Mouse (Mus musculus): ENCODE data around the gene Col6a6. TPM values are rescaled to one million over a fixed set of nuclear protein-coding genes. Genes with fewer than 3 reads are reported as not detected.

The Col6a6 gene
- polyA plus RNA-seq, 1 experiment = 0.38 TPM

DNA sequence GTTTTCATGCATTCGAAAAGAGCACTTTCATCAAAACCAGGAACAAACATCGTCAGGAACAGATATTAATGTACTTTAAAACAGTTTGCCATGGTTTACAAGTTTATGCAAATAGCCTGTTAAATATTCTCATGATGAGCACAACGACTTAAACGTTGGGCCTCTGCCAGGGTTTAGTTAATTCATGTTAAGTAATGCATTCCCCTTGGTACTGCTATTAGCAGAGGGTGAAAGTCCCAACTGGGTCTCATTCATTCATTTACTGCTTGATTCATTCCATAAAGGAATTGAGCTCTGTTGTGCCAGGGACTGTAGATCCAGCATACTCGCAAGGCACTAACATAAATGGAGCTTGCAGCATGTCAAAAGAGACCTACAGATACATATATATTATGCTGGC, 92.8 kb downstream of the Col6a6 start:
- peak; percentile 83 for DNase-seq (ENCODE audit: low read depth)
- TF ChIP-seq CTCF (IDR thresholded peaks at IDR 0.05; ENCODE audit: borderline replicate concordance, extremely low read depth, insufficient read depth, insufficient read length) = no peak
- TF ChIP-seq POLR2A (IDR thresholded peaks at IDR 0.05; ENCODE audit: borderline replicate concordance, extremely low read depth, insufficient read depth, insufficient read length, poor library complexity, severe bottlenecking) = no peak

DNA sequence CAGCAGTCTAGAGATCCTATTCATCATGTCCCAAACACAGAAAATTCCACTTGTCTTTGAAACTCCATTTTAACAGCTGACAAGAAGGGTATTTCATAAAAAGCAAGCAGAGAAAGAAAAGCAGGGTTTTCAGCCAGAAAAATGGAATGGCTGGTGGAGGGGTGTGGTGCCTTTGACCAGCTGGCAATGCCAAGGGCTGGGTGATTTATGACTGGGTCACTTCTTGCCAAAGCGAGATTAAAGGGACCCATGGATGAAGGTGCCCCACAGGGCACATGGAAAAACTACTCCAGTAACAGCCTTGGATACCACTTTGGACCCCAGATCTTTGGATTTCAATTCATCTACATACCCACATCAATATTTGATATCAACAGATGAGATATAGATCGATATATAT, 93.3 kb downstream of the Col6a6 start:
- DNase-seq (ENCODE audit: low read depth) = no peak
- TF ChIP-seq CTCF (IDR thresholded peaks at IDR 0.05; ENCODE audit: borderline replicate concordance, extremely low read depth, insufficient read depth, insufficient read length) (no peak), POLR2A (IDR thresholded peaks at IDR 0.05; ENCODE audit: borderline replicate concordance, extremely low read depth, insufficient read depth, insufficient read length, poor library complexity, severe bottlenecking) (no peak)

DNA sequence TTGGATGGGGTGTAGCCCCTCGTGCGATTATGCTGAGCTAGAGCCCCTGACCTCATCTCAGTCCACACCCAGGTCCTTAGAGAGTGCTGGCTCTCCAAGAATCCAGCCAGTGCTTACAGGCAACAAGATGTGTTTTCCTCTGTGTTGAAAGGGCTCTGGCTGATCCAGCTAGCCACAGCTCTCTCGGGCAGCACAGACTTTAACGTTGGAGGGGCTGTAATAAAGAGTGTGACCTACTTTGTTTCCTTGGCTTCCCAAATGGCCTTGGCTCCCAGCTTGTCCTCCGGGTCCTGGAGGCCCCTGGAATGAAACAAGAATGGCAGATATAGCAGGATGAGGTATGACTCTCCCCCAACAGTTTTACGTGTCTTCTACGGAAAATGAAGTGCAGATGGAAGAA, 96.0 kb downstream of the Col6a6 start:
- TF ChIP-seq CTCF (IDR thresholded peaks at IDR 0.05; ENCODE audit: borderline replicate concordance, extremely low read depth, insufficient read depth, insufficient read length) (no peak), POLR2A (IDR thresholded peaks at IDR 0.05; ENCODE audit: borderline replicate concordance, extremely low read depth, insufficient read depth, insufficient read length, poor library complexity, severe bottlenecking) (no peak)
- DNase-seq (ENCODE audit: low read depth) = no peak

DNA sequence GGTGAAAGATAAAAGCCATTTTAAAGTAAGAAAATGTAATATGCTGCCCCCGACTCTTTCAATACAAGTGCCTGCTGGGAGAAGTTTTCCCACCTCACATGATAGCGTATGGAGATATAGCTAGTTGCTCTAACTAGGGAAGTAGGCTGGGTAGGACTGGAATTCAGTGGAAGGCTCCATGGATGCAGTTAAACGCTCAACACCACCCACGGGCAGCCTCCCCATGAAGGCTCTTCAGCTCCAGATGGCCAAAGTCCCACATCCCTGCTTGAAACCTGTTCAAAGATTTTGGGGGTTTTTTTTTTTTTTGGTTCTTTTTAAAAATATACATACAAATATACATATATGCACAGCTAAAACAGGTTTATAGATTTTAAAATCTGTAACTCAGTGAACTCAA, 107.5 kb downstream of the Col6a6 start:
- TF ChIP-seq POLR2A (IDR thresholded peaks at IDR 0.05; ENCODE audit: borderline replicate concordance, extremely low read depth, insufficient read depth, insufficient read length, poor library complexity, severe bottlenecking) (no peak), CTCF (IDR thresholded peaks at IDR 0.05; ENCODE audit: borderline replicate concordance, extremely low read depth, insufficient read depth, insufficient read length) (no peak)
- DNase-seq (ENCODE audit: low read depth) = no peak

DNA sequence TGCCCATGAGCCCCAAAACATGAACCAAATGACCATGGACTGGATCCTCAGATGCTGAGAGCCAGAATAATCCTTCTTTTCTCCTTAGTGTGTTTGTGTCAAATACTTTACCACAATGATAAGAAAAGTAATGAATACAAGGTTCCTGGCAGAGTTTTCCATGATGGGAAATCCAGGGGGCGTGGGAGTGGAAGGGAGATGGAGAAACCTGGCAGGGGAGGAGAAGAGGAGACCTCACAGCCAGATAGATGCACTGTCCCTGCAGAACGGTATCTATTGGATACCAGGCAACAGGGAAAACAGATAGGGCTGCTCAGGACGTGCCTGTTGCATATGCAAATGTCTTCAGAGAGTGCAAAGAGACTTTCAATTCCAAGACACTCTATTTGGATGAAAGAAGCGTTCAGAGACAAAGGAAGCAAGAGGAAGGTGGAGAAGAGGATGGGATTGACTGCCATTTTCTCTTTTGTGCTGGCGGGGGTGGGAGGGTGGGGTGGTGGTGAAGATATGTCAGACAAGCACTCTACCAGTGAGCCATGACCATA, 108.0 kb downstream of the Col6a6 start:
- TF ChIP-seq CTCF (IDR thresholded peaks at IDR 0.05; ENCODE audit: borderline replicate concordance, extremely low read depth, insufficient read depth, insufficient read length) (no peak), POLR2A (IDR thresholded peaks at IDR 0.05; ENCODE audit: borderline replicate concordance, extremely low read depth, insufficient read depth, insufficient read length, poor library complexity, severe bottlenecking) (no peak)
- DNase-seq (ENCODE audit: low read depth) = no peak

- DNase-seq (ENCODE audit: low read depth) = no peak
- no peak for TF ChIP-seq CTCF (IDR thresholded peaks at IDR 0.05; ENCODE audit: borderline replicate concordance, extremely low read depth, insufficient read depth, insufficient read length)
- TF ChIP-seq POLR2A (IDR thresholded peaks at IDR 0.05; ENCODE audit: borderline replicate concordance, extremely low read depth, insufficient read depth, insufficient read length, poor library complexity, severe bottlenecking) = no peak
Observed at GRCm38 (mm10) chr9:105719367-105719766, 108.6 kb downstream of the Col6a6 start.

DNA sequence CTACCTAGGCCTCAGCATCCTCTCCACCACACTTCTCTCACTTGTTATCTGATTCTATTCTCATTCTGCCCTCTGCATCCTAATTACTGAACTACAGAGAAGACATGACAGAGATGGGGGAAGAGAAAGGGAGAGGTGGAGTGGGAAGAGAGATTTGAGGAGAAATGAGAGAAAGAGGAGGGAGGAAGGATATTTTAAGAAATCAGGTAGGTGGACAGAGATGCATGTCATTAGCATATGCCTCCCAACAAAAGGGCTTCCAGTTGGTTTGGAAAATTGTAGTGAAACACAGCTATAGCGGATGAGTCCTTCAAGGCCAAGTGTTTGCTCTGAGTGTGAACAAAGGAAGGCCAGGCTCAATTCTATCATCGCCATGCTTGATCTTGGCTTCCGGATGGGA, 115.9 kb downstream of the Col6a6 start:
- no peak for DNase-seq (ENCODE audit: low read depth)
- TF ChIP-seq CTCF (IDR thresholded peaks at IDR 0.05; ENCODE audit: borderline replicate concordance, extremely low read depth, insufficient read depth, insufficient read length) (no peak), POLR2A (IDR thresholded peaks at IDR 0.05; ENCODE audit: borderline replicate concordance, extremely low read depth, insufficient read depth, insufficient read length, poor library complexity, severe bottlenecking) (no peak)

DNA sequence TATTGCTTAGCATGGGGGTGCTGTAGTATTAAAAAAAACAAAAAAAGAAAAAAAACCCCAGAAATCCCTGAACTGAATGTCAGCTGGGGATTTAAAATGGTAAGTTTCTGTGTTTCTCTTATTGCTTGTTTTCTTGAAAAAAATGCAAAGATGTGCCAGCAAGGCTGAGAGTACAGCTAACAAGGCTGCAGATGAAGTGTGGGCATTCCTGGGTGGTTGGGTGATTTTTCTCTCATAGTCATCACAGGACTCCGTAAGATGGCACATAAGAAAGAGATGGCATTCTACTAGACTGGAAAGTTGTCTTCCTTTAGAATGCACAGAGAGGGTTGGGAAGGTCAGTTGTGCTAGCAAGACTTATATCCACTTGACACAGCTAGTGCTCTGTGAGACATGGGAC, 122.9 kb downstream of the Col6a6 start:
- no peak for DNase-seq (ENCODE audit: low read depth)
- no peak for TF ChIP-seq POLR2A (IDR thresholded peaks at IDR 0.05; ENCODE audit: borderline replicate concordance, extremely low read depth, insufficient read depth, insufficient read length, poor library complexity, severe bottlenecking)
- no peak for TF ChIP-seq CTCF (IDR thresholded peaks at IDR 0.05; ENCODE audit: borderline replicate concordance, extremely low read depth, insufficient read depth, insufficient read length)

DNA sequence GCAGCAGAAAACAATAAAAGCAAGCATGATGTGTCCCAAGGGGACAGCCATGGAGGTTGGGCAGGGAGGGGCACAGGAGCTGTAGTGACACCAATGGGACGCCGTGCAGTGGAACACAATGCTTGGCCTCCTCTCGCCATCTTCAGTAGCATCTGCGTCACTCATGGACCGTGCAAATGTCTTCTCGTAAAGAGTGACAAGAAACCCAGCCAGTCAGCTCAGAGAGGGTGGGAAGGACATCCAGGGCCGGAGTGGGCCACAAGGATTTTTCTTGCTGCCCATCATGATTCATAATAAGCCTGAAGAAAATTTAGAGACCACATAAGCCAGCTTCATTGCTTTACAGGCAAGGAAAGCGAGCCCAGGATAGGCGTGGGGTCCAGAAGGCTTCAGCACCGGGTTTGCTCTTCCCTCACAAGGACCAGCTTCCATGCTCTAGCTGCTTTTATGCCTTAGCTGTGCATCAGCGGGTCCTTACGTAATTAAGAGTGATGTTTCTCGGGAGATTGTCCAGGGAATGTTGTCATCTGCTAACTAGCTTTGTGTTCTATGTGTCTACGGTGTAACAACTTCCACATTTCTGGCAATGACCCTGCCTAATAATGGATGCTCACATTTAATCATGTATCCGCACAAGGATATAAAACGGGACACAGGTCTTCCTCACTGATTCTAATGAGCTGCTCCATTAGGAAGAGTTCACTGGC, 123.6 kb downstream of the Col6a6 start:
- DNase-seq (ENCODE audit: low read depth) = peak; percentile 36
- TF ChIP-seq CTCF (IDR thresholded peaks at IDR 0.05; ENCODE audit: borderline replicate concordance, extremely low read depth, insufficient read depth, insufficient read length) = no peak
- TF ChIP-seq POLR2A (IDR thresholded peaks at IDR 0.05; ENCODE audit: borderline replicate concordance, extremely low read depth, insufficient read depth, insufficient read length, poor library complexity, severe bottlenecking) = no peak

GRCm38 (mm10) chr9:105701966-105702365, 126.0 kb downstream of the Col6a6 start:
- no peak for TF ChIP-seq POLR2A (IDR thresholded peaks at IDR 0.05; ENCODE audit: borderline replicate concordance, extremely low read depth, insufficient read depth, insufficient read length, poor library complexity, severe bottlenecking)
- no peak for TF ChIP-seq CTCF (IDR thresholded peaks at IDR 0.05; ENCODE audit: borderline replicate concordance, extremely low read depth, insufficient read depth, insufficient read length)
- DNase-seq (ENCODE audit: low read depth) = no peak

DNA sequence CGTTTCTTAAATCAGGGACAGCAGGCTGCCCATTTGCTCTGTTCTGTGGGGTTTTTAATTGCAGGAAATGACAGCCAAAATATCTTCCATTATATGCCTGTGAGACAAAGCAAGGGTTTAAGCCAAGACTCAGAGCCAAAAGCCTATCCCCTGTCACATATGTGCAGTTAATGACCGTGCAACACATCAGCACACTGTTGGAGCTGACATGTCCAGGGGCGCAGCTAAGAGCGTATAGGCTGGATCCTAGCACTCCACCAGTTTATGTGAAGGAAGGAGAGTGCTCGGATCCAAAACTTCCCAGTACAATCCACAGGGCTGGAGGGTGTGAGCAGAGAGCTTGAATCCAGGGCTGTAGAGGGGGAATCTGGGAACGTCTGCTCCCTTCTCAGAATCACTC, 127.3 kb downstream of the Col6a6 start:
- TF ChIP-seq POLR2A (IDR thresholded peaks at IDR 0.05; ENCODE audit: borderline replicate concordance, extremely low read depth, insufficient read depth, insufficient read length, poor library complexity, severe bottlenecking) (no peak), CTCF (IDR thresholded peaks at IDR 0.05; ENCODE audit: borderline replicate concordance, extremely low read depth, insufficient read depth, insufficient read length) (no peak)
- DNase-seq (ENCODE audit: low read depth) = peak; percentile 39

GRCm38 (mm10) chr9:105697764-105698396, 130.1 kb downstream of the Col6a6 start:
- DNase-seq (ENCODE audit: low read depth) = no peak
- TF ChIP-seq POLR2A (IDR thresholded peaks at IDR 0.05; ENCODE audit: borderline replicate concordance, extremely low read depth, insufficient read depth, insufficient read length, poor library complexity, severe bottlenecking) (no peak), CTCF (IDR thresholded peaks at IDR 0.05; ENCODE audit: borderline replicate concordance, extremely low read depth, insufficient read depth, insufficient read length) (no peak)

All from brain, embryonic 14.5 days (tissue).